Mouse (Mus musculus) limb, embryonic 10.5 days (tissue): ENCODE measurements at regions not wholly inside any gene's neighbourhood (a gene's known extent, or its start where the extent isn't known, plus 50 kb on each side); places are given as distances from the start of the nearest gene placed in this dataset.
A peak's percentile ranks its signal among the peaks of the same experiment; 100 is the strongest.

Experiments used
- DNase-seq: peaks from one replicate; pipeline ENCODE4 v3.0.0-alpha.2; 2017; ENCODE audit warnings: low spot score
- H3K27ac ChIP-seq: fragments of 300-500 bp; sonication (generic); 2 replicates; pipeline ENCODE4 v1.5.1; 2016; ENCODE audit warnings: mild to moderate bottlenecking
- H3K27me3 ChIP-seq: fragments of 300-500 bp; sonication (generic); 2 replicates; pipeline ENCODE4 v1.6.1; 2016; ENCODE audit warnings: low read depth, mild to moderate bottlenecking; ENCODE audit not compliant: poor library complexity, severe bottlenecking
- H3K36me3 ChIP-seq: fragments of 300-500 bp; sonication (generic); 2 replicates; pipeline ENCODE4 v1.6.1; 2016; ENCODE audit warnings: mild to moderate bottlenecking, moderate library complexity
- H3K4me1 ChIP-seq: fragments of 300-500 bp; sonication (generic); 2 replicates; pipeline ENCODE4 v1.6.1; 2016
- H3K4me3 ChIP-seq: fragments of 300-500 bp; sonication (generic); 2 replicates; pipeline ENCODE4 v1.5.1; 2016; ENCODE audit warnings: mild to moderate bottlenecking, moderate library complexity
- H3K9me3 ChIP-seq: fragments of 300-500 bp; sonication (generic); replicated peaks from 2 replicates; pipeline ENCODE4 v1.6.1; 2016; ENCODE audit warnings: mild to moderate bottlenecking
- WGBS: fragments of 180-500 bp; shearing (Covaris S2); methylation state at CpG from one replicate; pipeline ENCODE4 v1.1.7; 2016; 5-methylcytosine and 5-hydroxymethylcytosine counted together

- Histone ChIP-seq H3K4me1 (0 out of 2 replicates have a peak, but pooled peaks cover 3% of the 10 kb centered on the region), H3K36me3 (no peaks in the 10 kb centered on the region), H3K27ac (peak overlapping the region; percentile 46; the same call in 1 of the 2 replicates), H3K27me3 (no peaks in the 10 kb centered on the region), H3K4me3 (no peak overlapping the region), H3K9me3 (no peaks in the 10 kb centered on the region)
- DNase-seq: peak; percentile 60
- 43% methylated on average over 7 of the region's 7 CpGs for WGBS
These were observed 172.8 kb downstream of the Rpl10-ps3 start for GRCm38 (mm10) chr9:50171826-50172464.

- WGBS: 65% methylated on average over 2 of the region's 2 CpGs
- Histone ChIP-seq H3K36me3 (no peaks in the 10 kb centered on the region), H3K9me3 (no peaks in the 10 kb centered on the region), H3K27ac (peak overlapping the region; percentile 46; the same call in 1 of the 2 replicates), H3K4me3 (no peak overlapping the region), H3K4me1 (0 out of 2 replicates have a peak, but pooled peaks cover 3% of the 10 kb centered on the region), H3K27me3 (no peaks in the 10 kb centered on the region)
- DNase-seq: no peak
These were observed 173.6 kb downstream of the Rpl10-ps3 start for GRCm38 (mm10) chr9:50171164-50171563.

GRCm38 (mm10) chr9:50170637-50171036 lies 174.1 kb downstream of the Rpl10-ps3 start:
- no peak for DNase-seq
- no peak overlapping the region for H3K27ac ChIP-seq
- 91% methylated on average over 5 of the region's 5 CpGs for WGBS
- 0 out of 2 replicates have a peak, but pooled peaks cover 3% of the 10 kb centered on the region for H3K4me1 ChIP-seq
- H3K36me3 ChIP-seq: no peaks in the 10 kb centered on the region
- H3K9me3 ChIP-seq: no peaks in the 10 kb centered on the region
- no peaks in the 10 kb centered on the region for H3K27me3 ChIP-seq
- H3K4me3 ChIP-seq: no peak overlapping the region

DNA sequence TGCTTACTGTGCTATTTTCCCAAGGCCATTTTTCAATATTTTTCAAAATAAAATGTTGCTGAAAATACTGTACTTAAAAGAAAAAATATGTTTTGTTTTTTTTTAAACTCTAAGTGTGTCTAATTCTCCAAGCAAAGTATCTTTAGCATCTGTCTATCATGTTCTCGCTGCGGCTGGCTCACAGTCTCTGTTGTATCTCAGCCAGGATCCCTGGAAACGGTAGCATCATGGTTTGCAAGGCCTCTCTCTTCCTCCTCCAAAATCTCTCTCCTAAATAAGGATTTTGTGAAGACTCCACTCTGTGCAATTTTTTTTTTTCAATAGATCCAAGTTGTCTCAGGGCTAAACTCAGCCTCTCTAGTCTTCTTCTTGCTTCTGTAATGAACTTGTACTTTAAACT lies 190.2 kb downstream of the Rpl10-ps3 start:
- Histone ChIP-seq H3K9me3 (no peaks in the 10 kb centered on the region), H3K4me1 (0 out of 2 replicates have a peak, but pooled peaks cover 3% of the 10 kb centered on the region), H3K27ac (no peak overlapping the region), H3K4me3 (no peak overlapping the region), H3K27me3 (no peaks in the 10 kb centered on the region), H3K36me3 (no peaks in the 10 kb centered on the region)
- WGBS: 88% methylated on average over 3 of the region's 3 CpGs
- no peak for DNase-seq

GRCm38 (mm10) chr9:50150091-50150490 lies 194.7 kb downstream of the Rpl10-ps3 start:
- Histone ChIP-seq H3K4me3 (no peak overlapping the region), H3K27me3 (no peaks in the 10 kb centered on the region), H3K36me3 (no peaks in the 10 kb centered on the region), H3K9me3 (no peaks in the 10 kb centered on the region), H3K4me1 (0 out of 2 replicates have a peak, but pooled peaks cover 3% of the 10 kb centered on the region), H3K27ac (no peak overlapping the region)
- no peak for DNase-seq

DNA sequence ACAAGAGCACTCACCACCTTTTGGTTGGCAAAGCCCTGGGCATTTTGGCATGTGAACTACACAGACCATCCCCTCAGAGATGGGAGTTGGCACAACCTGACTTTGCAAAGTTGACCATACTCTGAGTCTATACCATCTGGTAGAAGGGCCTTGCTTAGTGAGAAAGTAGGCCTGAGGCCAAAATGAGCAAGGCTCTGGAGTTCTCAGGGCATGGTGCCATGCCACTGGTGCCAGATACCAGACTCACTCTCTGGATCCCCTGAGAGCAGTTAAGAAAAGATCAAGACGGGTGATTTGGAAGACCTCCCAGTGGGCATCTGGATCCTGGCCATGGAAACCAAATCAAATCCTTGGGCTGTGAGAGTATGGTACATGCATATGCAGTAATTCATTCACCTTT lies 202.0 kb downstream of the Rpl10-ps3 start:
- Histone ChIP-seq H3K36me3 (no peaks in the 10 kb centered on the region), H3K4me3 (no peak overlapping the region), H3K9me3 (no peaks in the 10 kb centered on the region), H3K27me3 (no peaks in the 10 kb centered on the region), H3K4me1 (peaks cover 10% of the 10 kb centered on the region), H3K27ac (no peak overlapping the region)
- 90% methylated on average over 1 of the region's 1 CpGs for WGBS
- no peak for DNase-seq

GRCm38 (mm10) chr9:50142091-50142490 lies 202.7 kb downstream of the Rpl10-ps3 start:
- H3K4me3 ChIP-seq: no peak overlapping the region
- no peaks in the 10 kb centered on the region for H3K36me3 ChIP-seq
- no peaks in the 10 kb centered on the region for H3K9me3 ChIP-seq
- 93% methylated on average over 8 of the region's 8 CpGs for WGBS
- peaks cover 10% of the 10 kb centered on the region for H3K4me1 ChIP-seq
- no peaks in the 10 kb centered on the region for H3K27me3 ChIP-seq
- no peak for DNase-seq
- no peak overlapping the region for H3K27ac ChIP-seq

- peaks cover 10% of the 10 kb centered on the region for H3K4me1 ChIP-seq
- H3K36me3 ChIP-seq: no peaks in the 10 kb centered on the region
- no peak overlapping the region for H3K4me3 ChIP-seq
- no peak for DNase-seq
- H3K9me3 ChIP-seq: no peaks in the 10 kb centered on the region
- no peaks in the 10 kb centered on the region for H3K27me3 ChIP-seq
- 63% methylated on average over 6 of the region's 6 CpGs for WGBS
- H3K27ac ChIP-seq: no peak overlapping the region
These were observed 203.6 kb downstream of the Rpl10-ps3 start for GRCm38 (mm10) chr9:50141176-50141575.

- Histone ChIP-seq H3K9me3 (no peaks in the 10 kb centered on the region), H3K4me1 (peaks cover 10% of the 10 kb centered on the region), H3K4me3 (no peak overlapping the region), H3K36me3 (no peaks in the 10 kb centered on the region), H3K27ac (no peak overlapping the region), H3K27me3 (no peaks in the 10 kb centered on the region)
- DNase-seq: no peak
- 96% methylated on average over 9 of the region's 9 CpGs for WGBS
These were observed 206.3 kb downstream of the Rpl10-ps3 start for GRCm38 (mm10) chr9:50138341-50138978.

GRCm38 (mm10) chr9:50136636-50136985 lies 208.2 kb downstream of the Rpl10-ps3 start:
- Histone ChIP-seq H3K4me1 (peaks cover 10% of the 10 kb centered on the region), H3K36me3 (no peaks in the 10 kb centered on the region), H3K27me3 (no peaks in the 10 kb centered on the region), H3K4me3 (no peak overlapping the region), H3K27ac (no peak overlapping the region), H3K9me3 (no peaks in the 10 kb centered on the region)
- DNase-seq: no peak
- 77% methylated on average over 1 of the region's 1 CpGs for WGBS

DNA sequence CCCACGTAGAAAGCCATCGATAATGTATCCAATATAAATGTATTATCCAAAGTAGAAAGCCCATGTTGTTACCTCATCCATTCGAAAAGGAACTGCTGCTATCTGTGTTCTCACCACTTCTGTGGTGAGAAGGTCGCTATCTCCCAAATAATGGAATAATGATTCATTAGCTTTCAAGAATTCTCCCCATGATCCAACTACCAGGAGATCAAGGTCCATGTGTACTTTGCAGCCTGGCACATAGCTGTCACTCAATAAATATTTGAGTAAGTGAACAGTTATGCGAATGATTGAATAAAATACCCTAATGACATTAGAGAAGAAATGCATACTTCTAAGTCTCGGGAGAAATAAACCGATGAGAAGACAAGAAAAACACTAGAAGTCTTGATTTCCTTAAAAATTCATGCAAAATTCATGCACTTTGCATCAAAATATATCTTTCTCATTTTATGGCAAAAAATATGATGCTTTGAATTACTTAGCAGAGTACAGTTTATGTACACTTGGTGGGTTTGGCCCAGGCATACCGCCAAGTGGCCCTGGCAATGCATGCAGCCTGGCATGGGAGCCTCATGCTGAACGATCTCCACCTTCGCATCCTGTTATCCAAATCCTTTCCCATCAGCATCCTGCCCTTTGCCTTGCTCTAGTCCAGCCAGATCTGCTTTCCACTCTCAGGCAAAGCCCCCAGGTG lies 208.7 kb downstream of the Rpl10-ps3 start:
- Histone ChIP-seq H3K4me3 (no peak overlapping the region), H3K27ac (no peak overlapping the region), H3K27me3 (no peaks in the 10 kb centered on the region), H3K9me3 (no peaks in the 10 kb centered on the region), H3K36me3 (no peaks in the 10 kb centered on the region), H3K4me1 (peaks cover 5% of the 10 kb centered on the region)
- no peak for DNase-seq
- 93% methylated on average over 10 of the region's 10 CpGs for WGBS

- no peak overlapping the region for H3K4me3 ChIP-seq
- no peaks in the 10 kb centered on the region for H3K36me3 ChIP-seq
- 50% methylated on average over 4 of the region's 4 CpGs for WGBS
- DNase-seq: no peak
- no peak overlapping the region for H3K27ac ChIP-seq
- no peaks in the 10 kb centered on the region for H3K9me3 ChIP-seq
- no peaks in the 10 kb centered on the region for H3K4me1 ChIP-seq
- no peaks in the 10 kb centered on the region for H3K27me3 ChIP-seq
These were observed 220.5 kb downstream of the Rpl10-ps3 start for GRCm38 (mm10) chr9:50124241-50124640.
